Mouse (Mus musculus) lung, embryonic 14.5 days (tissue): ENCODE measurements around the gene Hdac7. TPM values are rescaled to one million over a fixed set of nuclear protein-coding genes. Genes with fewer than 3 reads are reported as not detected.
"Not testable (repeated sequence)": the region's sequence is repeated elsewhere in the genome, so short reads cannot be mapped to it uniquely, and the experiment has no call there.

Experiments
- ATAC-seq: fragments of 200-750 bp; cut with Nextera tagmentation; 2 replicates; pipeline ENCODE4 v1.8.0; 2017; ENCODE audit warnings: mild to moderate bottlenecking, moderate TSS enrichment, moderate library complexity; ENCODE audit not compliant: insufficient read depth
- DNase-seq: peaks from one replicate; pipeline ENCODE4 v3.0.0-alpha.2; 2015
- H3K27ac ChIP-seq: fragments of 300-500 bp; sonication (generic); 2 replicates; pipeline ENCODE4 v1.5.1; 2014; ENCODE audit warnings: low read depth, mild to moderate bottlenecking, moderate library complexity
- H3K27me3 ChIP-seq: fragments of 300-500 bp; sonication (generic); 2 replicates; pipeline ENCODE4 v1.6.1; 2014; ENCODE audit warnings: low read length, control low read depth; ENCODE audit not compliant: insufficient read depth
- H3K36me3 ChIP-seq: fragments of 300-500 bp; sonication (generic); 2 replicates; pipeline ENCODE4 v1.6.1; 2014; ENCODE audit warnings: control low read depth; ENCODE audit not compliant: insufficient read depth
- H3K4me1 ChIP-seq: fragments of 300-500 bp; sonication (generic); 2 replicates; pipeline ENCODE4 v1.6.1; 2014; ENCODE audit warnings: antibody characterized with exemption, control low read depth; ENCODE audit not compliant: insufficient read depth
- H3K4me2 ChIP-seq: fragments of 300-500 bp; sonication (generic); 2 replicates; pipeline ENCODE4 v1.6.1; 2014; ENCODE audit warnings: mild to moderate bottlenecking
- H3K4me3 ChIP-seq: fragments of 300-500 bp; sonication (generic); 2 replicates; pipeline ENCODE4 v1.5.1; 2014; ENCODE audit warnings: low read depth, low read length
- H3K9ac ChIP-seq: fragments of 300-500 bp; sonication (generic); 2 replicates; pipeline ENCODE4 v1.6.1; 2014
- H3K9me3 ChIP-seq: fragments of 300-500 bp; sonication (generic); 2 replicates; pipeline ENCODE4 v1.6.1; 2016; ENCODE audit warnings: low read depth, low read length, control low read depth
- CTCF ChIP-seq: IDR thresholded peaks from 2 replicates; pipeline ENCODE4 v1.5.1; 2016; ENCODE audit warnings: antibody characterized with exemption, low read depth
- WGBS: fragments of 180-500 bp; shearing (Covaris S2); extraction: QIAGEN DNeasy Blood & Tissue Kit; methylation state at CpG from one replicate; pipeline ENCODE4 v1.1.7; 2014; 5-methylcytosine and 5-hydroxymethylcytosine counted together
- polyA plus RNA-seq: library from polyadenylated mRNA; unstranded; fragments of >200 nt; fragmentation: Nextera tagmentation; extraction: Ambion mirVana; gene quantifications from 2 replicates; pipeline ENCODE4 v1.2.1, GENCODE M21; 2014

Hdac7 gene
- polyA plus RNA-seq, 1 experiment from 2014 or later = 51.2 TPM

GRCm38 (mm10) chr15:97878696-97879328 is 34.5 kb upstream of the Hdac7 start:
- H3K4me2 ChIP-seq = no peak overlapping the region
- DNase-seq (no peak), ATAC-seq (no peak)
- H3K4me1 ChIP-seq = no peaks in the 10 kb centered on the region
- no peak for TF ChIP-seq CTCF
- 63% methylated on average over 7 of the region's 7 CpGs for whole genome bisulfite sequencing
- no peaks in the 10 kb centered on the region for H3K9me3 ChIP-seq
- no peaks in the 10 kb centered on the region for H3K27me3 ChIP-seq
- H3K4me3 ChIP-seq = no peak overlapping the region
- no peak overlapping the region for H3K27ac ChIP-seq
- H3K9ac ChIP-seq = no peak overlapping the region
- no peaks in the 10 kb centered on the region for H3K36me3 ChIP-seq

- 75% methylated on average over 8 of the region's 8 CpGs for WGBS
- no peak for TF ChIP-seq CTCF
- Histone ChIP-seq H3K9me3 (no peaks in the 10 kb centered on the region), H3K9ac (no peak overlapping the region), H3K4me1 (no peaks in the 10 kb centered on the region), H3K36me3 (no peaks in the 10 kb centered on the region), H3K27ac (no peak overlapping the region), H3K27me3 (no peaks in the 10 kb centered on the region), H3K4me3 (no peak overlapping the region), H3K4me2 (no peak overlapping the region)
- no peak for ATAC-seq
- DNase-seq = no peak
Measured at GRCm38 (mm10) chr15:97875784-97876183, 31.5 kb upstream of the Hdac7 start.

GRCm38 (mm10) chr15:97873717-97874116 is 29.4 kb upstream of the Hdac7 start:
- TF ChIP-seq CTCF = no peak
- Histone ChIP-seq H3K27me3 (no peaks in the 10 kb centered on the region), H3K4me1 (no peaks in the 10 kb centered on the region), H3K27ac (no peak overlapping the region), H3K36me3 (no peaks in the 10 kb centered on the region), H3K9ac (no peak overlapping the region), H3K4me2 (no peak overlapping the region), H3K9me3 (no peaks in the 10 kb centered on the region), H3K4me3 (no peak overlapping the region)
- 45% methylated on average over 9 of the region's 9 CpGs for WGBS
- DNase-seq (no peak), ATAC-seq (no peak)

GRCm38 (mm10) chr15:97872161-97872560 is 27.9 kb upstream of the Hdac7 start:
- no peaks in the 10 kb centered on the region for H3K27me3 ChIP-seq
- ATAC-seq (no peak), DNase-seq (no peak)
- no peak overlapping the region for H3K4me3 ChIP-seq
- H3K4me2 ChIP-seq = no peak overlapping the region
- H3K36me3 ChIP-seq = no peaks in the 10 kb centered on the region
- WGBS = 90% methylated on average over 8 of the region's 8 CpGs
- H3K9me3 ChIP-seq = no peaks in the 10 kb centered on the region
- no peak overlapping the region for H3K27ac ChIP-seq
- TF ChIP-seq CTCF = no peak
- H3K4me1 ChIP-seq = no peaks in the 10 kb centered on the region
- no peak overlapping the region for H3K9ac ChIP-seq

GRCm38 (mm10) chr15:97871055-97872030 is 27.0 kb upstream of the Hdac7 start:
- H3K27me3 ChIP-seq = no peaks in the 10 kb centered on the region
- no peak overlapping the region for H3K9ac ChIP-seq
- H3K4me1 ChIP-seq = no peaks in the 10 kb centered on the region
- no peaks in the 10 kb centered on the region for H3K36me3 ChIP-seq
- DNase-seq = no peak
- H3K27ac ChIP-seq = no peak overlapping the region
- ATAC-seq = no peak
- no peak overlapping the region for H3K4me2 ChIP-seq
- TF ChIP-seq CTCF = no peak
- 79% methylated on average over 19 of the region's 19 CpGs for WGBS
- H3K9me3 ChIP-seq = peaks cover 2% of the 10 kb centered on the region; the same call in 1 of the 2 replicates
- no peak overlapping the region for H3K4me3 ChIP-seq

GRCm38 (mm10) chr15:97870116-97870515 is 25.8 kb upstream of the Hdac7 start:
- H3K27me3 ChIP-seq, H3K36me3 ChIP-seq, H3K27ac ChIP-seq, H3K4me3 ChIP-seq, H3K9ac ChIP-seq, H3K4me2 ChIP-seq, DNase-seq, H3K4me1 ChIP-seq, H3K9me3 ChIP-seq, ATAC-seq: not testable (repeated sequence)
- WGBS = 71% methylated on average over 4 of the region's 4 CpGs

GRCm38 (mm10) chr15:97868985-97869384 is 24.7 kb upstream of the Hdac7 start:
- Histone ChIP-seq H3K27ac (no peak overlapping the region), H3K4me1 (no peaks in the 10 kb centered on the region; the same call in 1 of the 2 replicates), H3K9ac (no peak overlapping the region), H3K36me3 (no peaks in the 10 kb centered on the region), H3K4me3 (no peak overlapping the region), H3K27me3 (no peaks in the 10 kb centered on the region), H3K9me3 (peaks cover 5% of the 10 kb centered on the region; the same call in 1 of the 2 replicates), H3K4me2 (no peak overlapping the region)
- ATAC-seq = no peak
- DNase-seq = no peak
- WGBS = 89% methylated on average over 6 of the region's 6 CpGs
- no peak for TF ChIP-seq CTCF
